Mouse (Mus musculus): Measurements from ENCODE around the gene Ttc22.

DNA sequence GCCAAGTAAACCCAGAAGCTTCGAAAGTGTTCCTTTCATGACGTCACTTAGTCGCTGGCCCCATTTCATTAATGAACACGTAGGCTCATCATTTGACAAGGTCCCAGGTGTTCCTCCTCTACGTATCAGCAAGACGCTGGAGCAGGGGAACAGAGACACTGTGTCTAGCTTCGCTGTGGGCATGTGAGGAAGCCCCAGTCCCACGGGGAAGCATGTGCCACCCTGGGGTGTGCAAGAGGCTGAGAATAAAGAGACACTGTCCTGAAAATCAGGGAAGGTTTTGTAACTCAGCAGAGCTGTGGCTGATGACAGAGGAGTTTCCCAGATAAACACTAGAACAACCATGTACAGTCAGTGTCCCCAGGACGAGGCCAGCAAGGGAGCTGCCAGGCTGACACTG, 25.2 kb upstream of the Ttc22 start:
- no peak for TF ChIP-seq CTCF (IDR thresholded peaks at IDR 0.05; ENCODE audit: low read depth)
- no peak for TF ChIP-seq EP300 (optimal IDR thresholded peaks at IDR 0.05)

Measured in stomach, postnatal 0 days (tissue).